Mouse (Mus musculus): ENCODE measurements around the gene Dhx29. TPM values are rescaled to one million over a fixed set of nuclear protein-coding genes. Genes with fewer than 3 reads are reported as not detected.

Gene Dhx29
- polyA plus RNA-seq, 1 experiment from 2014 or later, result 13.2 TPM

DNA sequence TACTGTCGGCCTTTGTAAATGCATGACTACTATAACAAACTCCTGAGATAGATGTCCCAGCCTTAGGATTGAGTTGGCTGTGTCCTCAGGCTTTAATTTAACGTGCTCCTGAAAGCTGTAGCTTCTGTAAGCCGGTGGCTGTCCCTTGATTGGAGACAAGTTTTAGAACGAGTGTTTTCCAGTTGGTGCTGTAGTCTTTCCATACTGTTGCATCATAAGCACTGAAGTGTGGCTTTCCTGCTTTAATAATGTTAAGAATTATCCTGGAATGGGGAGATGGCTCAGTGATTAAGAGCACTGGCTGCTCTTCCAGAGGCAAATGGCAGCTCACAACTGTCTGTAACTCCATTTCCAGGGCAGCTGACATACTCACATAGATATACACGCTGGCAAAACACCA, 40.0 kb downstream of the Dhx29 start:
- Histone ChIP-seq H3K4me2 (ENCODE audit: low read depth, low read length) (no peak overlapping the region), H3K9ac (ENCODE audit: low read length) (no peak overlapping the region), H3K36me3 (ENCODE audit: control insufficient read depth, insufficient read depth) (peaks cover 30% of the 10 kb centered on the region), H3K4me1 (ENCODE audit: control insufficient read depth, insufficient read depth, low read length) (no peaks in the 10 kb centered on the region), H3K4me3 (ENCODE audit: low read length) (no peak overlapping the region), H3K9me3 (replicated peaks; ENCODE audit: control insufficient read depth, low read length) (no peaks in the 10 kb centered on the region), H3K27ac (ENCODE audit: low read length) (no peak overlapping the region), H3K27me3 (ENCODE audit: control insufficient read depth, insufficient read depth, low read length) (no peaks in the 10 kb centered on the region)
- no peak for ATAC-seq (replicated peaks; ENCODE audit: extremely low read depth, insufficient read depth, low FRiP score)
- 94% methylated on average over 5 of the region's 5 CpGs for WGBS

DNA sequence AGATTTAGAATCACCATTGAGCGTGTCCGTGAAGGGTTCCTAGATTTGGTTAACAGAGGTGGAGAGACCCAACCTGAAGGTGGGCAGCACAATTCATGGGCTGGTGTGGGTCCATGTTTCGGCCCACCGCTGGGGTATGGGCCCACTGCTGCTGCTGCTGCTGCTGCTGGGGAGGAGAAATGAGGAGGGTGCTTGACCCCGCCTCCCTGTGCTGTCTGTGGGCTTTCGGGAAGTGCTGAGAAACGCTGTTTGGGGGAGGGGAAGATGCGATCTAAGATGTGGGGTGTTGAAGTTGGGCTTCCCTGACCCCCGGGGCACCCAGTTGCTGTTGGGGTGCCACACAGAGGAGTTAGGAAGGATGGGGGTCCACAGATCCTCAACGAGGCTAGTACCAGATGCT, 49.5 kb downstream of the Dhx29 start:
- Histone ChIP-seq H3K4me3 (ENCODE audit: low read length) (no peak overlapping the region), H3K9ac (ENCODE audit: low read length) (no peak overlapping the region), H3K36me3 (ENCODE audit: control insufficient read depth, insufficient read depth) (no peaks in the 10 kb centered on the region), H3K27ac (ENCODE audit: low read length) (no peak overlapping the region), H3K4me2 (ENCODE audit: low read depth, low read length) (peak overlapping the region; percentile 34), H3K4me1 (ENCODE audit: control insufficient read depth, insufficient read depth, low read length) (no peaks in the 10 kb centered on the region), H3K27me3 (ENCODE audit: control insufficient read depth, insufficient read depth, low read length) (peaks cover 9% of the 10 kb centered on the region), H3K9me3 (replicated peaks; ENCODE audit: control insufficient read depth, low read length) (no peaks in the 10 kb centered on the region)
- WGBS, result 33% methylated on average over 10 of the region's 10 CpGs
- no peak for ATAC-seq (replicated peaks; ENCODE audit: extremely low read depth, insufficient read depth, low FRiP score)

DNA sequence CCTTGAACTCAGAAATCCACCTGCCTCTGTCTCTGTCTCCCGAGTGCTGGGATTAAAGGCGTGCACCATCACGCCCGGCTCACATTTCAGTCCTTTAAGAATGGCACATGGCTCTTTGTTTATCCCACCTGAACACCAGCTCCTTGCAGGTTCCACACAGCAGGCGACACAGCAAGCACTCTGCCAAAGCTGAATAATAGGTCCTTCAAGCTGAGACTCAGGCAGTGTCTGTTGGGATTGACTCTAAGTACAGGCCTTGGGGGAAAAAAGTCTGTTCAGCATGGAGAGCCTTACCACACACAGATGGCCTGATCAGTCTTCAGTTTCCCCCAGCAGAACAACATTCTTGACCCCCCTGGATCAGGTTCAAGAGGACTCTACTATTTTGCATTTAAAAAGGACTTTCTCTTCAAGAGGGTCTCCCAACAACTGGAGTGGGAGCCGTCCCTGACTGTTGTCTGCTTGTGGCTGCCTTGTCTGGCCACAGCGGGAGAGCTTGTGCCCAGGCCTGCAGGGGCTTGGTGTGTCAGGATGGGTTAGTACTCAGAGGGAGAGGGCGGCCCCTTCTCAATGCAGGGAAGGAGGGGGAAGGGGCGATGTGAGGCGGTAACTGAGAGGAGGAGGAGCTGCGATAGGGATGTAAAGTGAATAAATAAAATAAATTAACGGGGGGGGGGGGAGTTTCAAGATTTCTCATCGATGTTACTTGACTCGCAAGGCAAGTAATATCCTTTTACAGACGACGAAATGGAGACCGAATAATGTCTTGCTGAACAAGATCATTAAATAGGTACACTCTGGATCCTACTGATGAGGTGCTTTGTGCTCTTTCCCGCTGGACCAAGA, 58.6 kb downstream of the Dhx29 start:
- Histone ChIP-seq H3K36me3 (ENCODE audit: control insufficient read depth, insufficient read depth) (no peaks in the 10 kb centered on the region), H3K4me3 (ENCODE audit: low read length) (no peak overlapping the region), H3K9ac (ENCODE audit: low read length) (no peak overlapping the region), H3K4me2 (ENCODE audit: low read depth, low read length) (no peak overlapping the region), H3K4me1 (ENCODE audit: control insufficient read depth, insufficient read depth, low read length) (peaks cover 22% of the 10 kb centered on the region), H3K27ac (ENCODE audit: low read length) (no peak overlapping the region), H3K27me3 (ENCODE audit: control insufficient read depth, insufficient read depth, low read length) (peaks cover 55% of the 10 kb centered on the region), H3K9me3 (replicated peaks; ENCODE audit: control insufficient read depth, low read length) (no peaks in the 10 kb centered on the region)
- WGBS, result 17% methylated on average over 18 of the region's 18 CpGs
- no peak for ATAC-seq (replicated peaks; ENCODE audit: extremely low read depth, insufficient read depth, low FRiP score)

DNA sequence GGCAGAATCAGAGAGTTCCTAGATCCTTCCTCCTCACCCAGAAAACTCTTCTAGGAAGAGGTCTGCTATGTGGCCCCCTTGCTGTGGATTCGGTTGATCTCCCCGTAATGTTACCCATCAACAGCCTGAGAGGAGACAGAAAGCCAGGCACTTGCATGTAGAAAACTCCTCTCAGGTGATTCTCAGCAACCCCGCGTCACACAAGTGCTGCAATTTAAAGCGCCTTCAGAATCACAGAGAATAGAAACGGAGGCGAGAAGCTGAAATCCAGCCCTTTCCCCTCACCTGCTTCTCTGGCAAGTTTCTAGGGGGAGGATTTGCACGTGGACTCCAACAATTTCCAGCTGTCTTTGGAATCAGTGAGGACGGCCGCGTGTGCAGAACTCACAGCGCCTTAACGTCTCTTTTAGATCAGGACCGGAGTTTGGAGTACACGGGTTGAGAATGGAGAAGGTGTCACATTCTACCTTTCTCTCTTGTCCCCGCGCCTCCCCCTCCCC, 59.2 kb downstream of the Dhx29 start:
- WGBS, result 3% methylated on average over 17 of the region's 17 CpGs
- H3K9me3 ChIP-seq (replicated peaks; ENCODE audit: control insufficient read depth, low read length), result no peaks in the 10 kb centered on the region
- H3K27me3 ChIP-seq (ENCODE audit: control insufficient read depth, insufficient read depth, low read length), result peaks cover 62% of the 10 kb centered on the region
- H3K36me3 ChIP-seq (ENCODE audit: control insufficient read depth, insufficient read depth), result no peaks in the 10 kb centered on the region
- no peak for ATAC-seq (replicated peaks; ENCODE audit: extremely low read depth, insufficient read depth, low FRiP score)
- no peak overlapping the region for H3K27ac ChIP-seq (ENCODE audit: low read length)
- H3K4me3 ChIP-seq (ENCODE audit: low read length), result peak overlapping the region; percentile 68
- H3K9ac ChIP-seq (ENCODE audit: low read length), result no peak overlapping the region
- H3K4me2 ChIP-seq (ENCODE audit: low read depth, low read length), result peak overlapping the region; percentile 99
- H3K4me1 ChIP-seq (ENCODE audit: control insufficient read depth, insufficient read depth, low read length), result peaks cover 22% of the 10 kb centered on the region

DNA sequence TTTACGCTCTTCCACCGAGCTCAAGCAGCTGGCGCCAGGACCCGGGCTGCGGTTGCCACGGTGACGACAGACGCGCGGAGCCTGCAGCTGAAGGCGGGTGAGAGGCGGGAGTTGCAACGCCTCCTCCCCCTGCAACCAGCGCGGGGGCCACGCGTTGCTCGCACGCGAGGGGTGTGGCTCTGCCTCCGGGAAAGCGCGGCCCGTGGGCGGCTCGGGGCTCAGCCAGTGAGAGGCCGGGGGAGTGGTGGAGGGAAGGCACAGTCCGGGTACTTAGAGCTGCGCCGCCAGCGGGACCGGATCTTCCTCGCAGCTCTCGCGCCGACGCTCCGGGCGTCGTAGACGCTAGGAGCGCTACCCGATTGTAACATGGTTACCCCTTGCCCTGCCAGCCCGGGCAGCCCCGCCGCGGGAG, 60.3 kb downstream of the Dhx29 start, which contains the start of gene Ccno:
Ccno (plus strand) TSS at position 271 of the 412 bp plus-strand sequence.
- H3K27ac ChIP-seq (ENCODE audit: low read length), result peak within 1 kb of the TSS; percentile 21; the same call in 1 of the 2 replicates
- peak within 1 kb of the TSS; percentile 68 for H3K4me3 ChIP-seq (ENCODE audit: low read length)
- peak within 1 kb of the TSS; percentile 73 for H3K9ac ChIP-seq (ENCODE audit: low read length)
- no peaks in the 10 kb centered on the region for H3K36me3 ChIP-seq (ENCODE audit: control insufficient read depth, insufficient read depth)
- no peaks in the 10 kb centered on the region for H3K9me3 ChIP-seq (replicated peaks; ENCODE audit: control insufficient read depth, low read length)
- WGBS, result under 1% methylated on average over 47 of the region's 47 CpGs
- H3K4me2 ChIP-seq (ENCODE audit: low read depth, low read length), result peak within 1 kb of the TSS; percentile 99
- peaks cover 22% of the 10 kb centered on the region for H3K4me1 ChIP-seq (ENCODE audit: control insufficient read depth, insufficient read depth, low read length)
- peaks cover 69% of the 10 kb centered on the region for H3K27me3 ChIP-seq (ENCODE audit: control insufficient read depth, insufficient read depth, low read length)
- ATAC-seq (replicated peaks; ENCODE audit: extremely low read depth, insufficient read depth, low FRiP score), result peak; percentile 97

DNA sequence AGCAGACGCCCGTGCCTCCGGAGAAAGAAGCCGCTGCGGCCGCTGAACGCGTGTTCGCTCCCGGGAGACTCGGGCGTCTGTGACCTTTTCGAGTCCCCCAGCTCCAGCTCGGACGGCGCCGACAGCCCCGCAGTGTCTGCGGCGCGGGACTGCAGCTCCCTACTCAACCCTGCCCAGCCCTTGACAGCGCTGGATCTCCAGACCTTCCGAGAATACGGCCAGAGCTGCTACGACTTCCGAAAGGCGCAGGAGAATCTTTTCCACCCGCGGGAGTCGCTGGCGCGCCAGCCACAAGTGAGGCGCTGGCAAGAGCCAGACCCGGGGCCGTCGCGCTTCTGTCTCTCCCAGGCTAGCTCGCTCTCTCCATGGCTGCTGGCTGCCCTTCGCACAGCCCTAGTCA, 60.7 kb downstream of the Dhx29 start:
- H3K9me3 ChIP-seq (replicated peaks; ENCODE audit: control insufficient read depth, low read length), result no peaks in the 10 kb centered on the region
- peak overlapping the region; percentile 68 for H3K4me3 ChIP-seq (ENCODE audit: low read length)
- H3K27me3 ChIP-seq (ENCODE audit: control insufficient read depth, insufficient read depth, low read length), result peaks cover 72% of the 10 kb centered on the region
- peak overlapping the region; percentile 99 for H3K4me2 ChIP-seq (ENCODE audit: low read depth, low read length)
- H3K9ac ChIP-seq (ENCODE audit: low read length), result peak overlapping the region; percentile 73
- under 1% methylated on average over 38 of the region's 39 CpGs for WGBS
- H3K27ac ChIP-seq (ENCODE audit: low read length), result peak overlapping the region; percentile 21; the same call in 1 of the 2 replicates
- no peaks in the 10 kb centered on the region for H3K36me3 ChIP-seq (ENCODE audit: control insufficient read depth, insufficient read depth)
- peaks cover 22% of the 10 kb centered on the region for H3K4me1 ChIP-seq (ENCODE audit: control insufficient read depth, insufficient read depth, low read length)
- peak; percentile 19 for ATAC-seq (replicated peaks; ENCODE audit: extremely low read depth, insufficient read depth, low FRiP score)

DNA sequence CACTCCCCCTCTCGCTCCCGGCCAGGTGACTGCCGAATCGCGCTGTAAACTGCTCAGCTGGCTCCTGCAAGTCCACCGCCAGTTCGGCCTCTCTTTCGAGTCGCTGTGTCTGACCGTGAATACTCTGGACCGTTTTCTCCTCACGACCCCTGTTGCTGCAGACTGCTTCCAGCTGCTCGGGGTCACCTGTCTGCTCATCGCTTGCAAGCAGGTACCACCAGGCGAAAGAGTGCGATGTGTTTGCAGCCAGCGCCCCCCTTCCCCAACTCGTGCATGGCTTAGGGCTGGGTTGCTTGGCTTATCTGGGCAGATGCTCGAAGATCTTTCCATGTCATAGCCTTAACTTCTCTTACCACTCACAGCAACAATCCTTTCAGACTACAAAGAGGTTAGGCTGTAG, 61.6 kb downstream of the Dhx29 start:
- Histone ChIP-seq H3K9ac (ENCODE audit: low read length) (no peak overlapping the region), H3K4me3 (ENCODE audit: low read length) (peak overlapping the region; percentile 68), H3K4me1 (ENCODE audit: control insufficient read depth, insufficient read depth, low read length) (peaks cover 30% of the 10 kb centered on the region), H3K9me3 (replicated peaks; ENCODE audit: control insufficient read depth, low read length) (no peaks in the 10 kb centered on the region), H3K36me3 (ENCODE audit: control insufficient read depth, insufficient read depth) (no peaks in the 10 kb centered on the region), H3K27ac (ENCODE audit: low read length) (no peak overlapping the region), H3K4me2 (ENCODE audit: low read depth, low read length) (peak overlapping the region; percentile 99), H3K27me3 (ENCODE audit: control insufficient read depth, insufficient read depth, low read length) (peaks cover 78% of the 10 kb centered on the region)
- ATAC-seq (replicated peaks; ENCODE audit: extremely low read depth, insufficient read depth, low FRiP score), result no peak
- 1% methylated on average over 19 of the region's 19 CpGs for WGBS

DNA sequence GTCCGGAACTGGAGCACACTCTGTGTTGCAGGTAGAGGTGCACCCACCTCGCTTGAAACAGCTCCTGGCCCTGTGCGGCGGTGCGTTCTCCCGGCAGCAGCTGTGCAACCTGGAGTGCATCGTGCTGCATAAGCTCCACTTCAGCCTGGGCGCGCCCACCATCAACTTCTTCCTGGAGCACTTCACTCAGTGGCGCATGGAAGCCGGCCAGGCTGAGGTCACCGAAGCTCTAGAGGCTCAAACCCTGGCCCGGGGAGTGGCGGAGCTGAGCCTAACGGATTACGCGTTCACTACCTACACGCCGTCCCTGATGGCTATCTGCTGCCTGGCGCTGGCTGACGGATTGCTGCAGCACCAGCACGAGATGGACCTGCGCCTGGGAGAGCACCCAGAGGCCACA, 62.3 kb downstream of the Dhx29 start:
- Histone ChIP-seq H3K36me3 (ENCODE audit: control insufficient read depth, insufficient read depth) (no peaks in the 10 kb centered on the region), H3K9ac (ENCODE audit: low read length) (no peak overlapping the region), H3K27ac (ENCODE audit: low read length) (no peak overlapping the region), H3K4me1 (ENCODE audit: control insufficient read depth, insufficient read depth, low read length) (peaks cover 35% of the 10 kb centered on the region), H3K9me3 (replicated peaks; ENCODE audit: control insufficient read depth, low read length) (no peaks in the 10 kb centered on the region), H3K4me3 (ENCODE audit: low read length) (peak overlapping the region; percentile 26; the same call in 1 of the 2 replicates), H3K4me2 (ENCODE audit: low read depth, low read length) (peak overlapping the region; percentile 99), H3K27me3 (ENCODE audit: control insufficient read depth, insufficient read depth, low read length) (peaks cover 79% of the 10 kb centered on the region)
- WGBS, result 2% methylated on average over 23 of the region's 23 CpGs
- ATAC-seq (replicated peaks; ENCODE audit: extremely low read depth, insufficient read depth, low FRiP score), result no peak

DNA sequence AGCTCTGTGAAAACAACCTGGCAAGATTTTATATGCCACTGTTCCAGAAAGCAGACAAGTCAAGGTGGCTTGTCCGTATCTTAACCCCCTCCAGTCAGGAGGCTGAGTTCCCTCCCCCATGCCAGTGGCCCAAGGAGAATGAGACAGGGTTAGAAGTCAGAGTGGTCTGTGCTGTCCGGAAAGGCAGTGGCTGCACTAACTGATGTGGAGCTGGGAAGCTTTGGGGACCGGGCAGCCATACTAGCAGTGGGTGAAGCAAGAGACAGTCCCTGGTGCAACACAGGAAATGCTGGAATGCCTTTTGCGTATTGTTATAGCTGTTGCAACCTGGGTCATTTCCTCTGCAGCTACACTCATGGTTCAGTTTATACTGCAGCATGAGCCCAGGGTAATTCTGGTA, 63.1 kb downstream of the Dhx29 start:
- Histone ChIP-seq H3K36me3 (ENCODE audit: control insufficient read depth, insufficient read depth) (no peaks in the 10 kb centered on the region), H3K4me3 (ENCODE audit: low read length) (no peak overlapping the region), H3K4me1 (ENCODE audit: control insufficient read depth, insufficient read depth, low read length) (peaks cover 35% of the 10 kb centered on the region), H3K4me2 (ENCODE audit: low read depth, low read length) (no peak overlapping the region), H3K27ac (ENCODE audit: low read length) (no peak overlapping the region), H3K9me3 (replicated peaks; ENCODE audit: control insufficient read depth, low read length) (no peaks in the 10 kb centered on the region), H3K27me3 (ENCODE audit: control insufficient read depth, insufficient read depth, low read length) (peaks cover 84% of the 10 kb centered on the region), H3K9ac (ENCODE audit: low read length) (no peak overlapping the region)
- no peak for ATAC-seq (replicated peaks; ENCODE audit: extremely low read depth, insufficient read depth, low FRiP score)
- WGBS, result 18% methylated on average over 4 of the region's 4 CpGs
